Mouse (Mus musculus): ENCODE measurements at regions not wholly inside any gene's neighbourhood (a gene's known extent, or its start where the extent isn't known, plus 50 kb on each side); places are given as distances from the start of the nearest gene placed in this dataset.

- no peak for TF ChIP-seq CTCF (IDR thresholded peaks at IDR 0.05; ENCODE audit: low read depth, low read length)
- TF ChIP-seq POLR2A (IDR thresholded peaks at IDR 0.05; ENCODE audit: extremely low read depth, insufficient read depth, low read length): no peak
Measured at GRCm38 (mm10) chr2:128352533-128352932, 226.7 kb downstream of the Bcl2l11 start.
